Mouse (Mus musculus) heart, postnatal 0 days (tissue): Measurements from ENCODE around the gene Atxn1.

Experiments
- CTCF ChIP-seq: IDR thresholded peaks from 2 replicates; pipeline ENCODE4 v1.5.1; 2016; ENCODE audit warnings: antibody characterized with exemption, control low read depth, low read depth
- EP300 ChIP-seq: IDR thresholded peaks from 2 replicates; pipeline ENCODE4 v1.6.1; 2016; ENCODE audit warnings: antibody characterized with exemption, low read depth

DNA sequence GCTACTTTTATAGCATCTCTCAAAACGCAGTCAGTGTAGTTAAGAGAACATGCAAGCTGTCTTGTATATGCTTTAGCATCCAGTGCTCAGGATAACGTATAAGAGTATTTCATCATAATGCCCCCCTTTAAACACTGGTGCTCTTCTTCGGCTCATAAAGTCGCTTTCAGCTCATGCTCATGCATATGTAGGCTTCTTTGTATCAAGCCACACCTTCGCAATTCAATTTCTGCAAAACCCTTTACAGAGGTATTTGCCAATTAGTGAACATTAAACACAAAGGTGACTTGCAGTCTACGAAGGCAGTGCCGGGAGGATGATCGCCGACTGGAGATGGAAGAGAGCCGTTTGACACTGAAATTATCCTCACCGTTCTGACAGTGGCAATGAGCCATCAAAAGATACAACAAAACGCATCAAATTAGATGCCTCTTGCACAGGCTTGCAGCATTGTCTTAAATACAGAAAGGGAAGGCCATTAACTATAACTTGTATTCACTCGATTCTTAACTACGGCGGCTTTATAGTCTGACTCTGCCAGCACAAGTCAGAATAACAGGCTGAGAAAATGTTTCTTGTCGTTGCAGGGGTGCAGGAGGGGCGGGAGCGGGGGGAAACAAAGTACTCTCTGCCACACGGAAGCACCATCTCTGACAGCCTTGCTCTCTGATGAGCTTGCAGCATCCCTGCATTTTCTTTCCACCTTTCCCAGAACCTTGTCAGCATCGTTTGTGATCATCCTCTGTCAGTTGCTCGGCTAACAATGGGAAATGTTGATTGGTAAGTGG is 191.2 kb downstream of the Atxn1 start:
- TF ChIP-seq EP300 (no peak), CTCF (no peak)
